Mouse (Mus musculus) ES-Bruce4 (cell line): ENCODE results near the gene Lat.

ENCODE experiments used
- CTCF ChIP-seq: IDR thresholded peaks from one replicate; pipeline ENCODE4 v1.8.1; 2011; ENCODE audit warnings: low read depth, low read length
- EP300 ChIP-seq: IDR thresholded peaks from 2 replicates; pipeline ENCODE4 v1.6.1; 2011; ENCODE audit warnings: low read depth, low read length; ENCODE audit not compliant: insufficient read depth
- POLR2A ChIP-seq: IDR thresholded peaks from one replicate; pipeline ENCODE4 v1.8.1; 2011; ENCODE audit warnings: low read length; ENCODE audit not compliant: insufficient read depth

GRCm38 (mm10) chr7:126369393-126369792 lies at the start of gene Lat:
- TF ChIP-seq CTCF (no peak), EP300 (no peak), POLR2A (no peak)
